ENCODE assay signal across 18 mouse cellular contexts in the genomic region with DNA sequence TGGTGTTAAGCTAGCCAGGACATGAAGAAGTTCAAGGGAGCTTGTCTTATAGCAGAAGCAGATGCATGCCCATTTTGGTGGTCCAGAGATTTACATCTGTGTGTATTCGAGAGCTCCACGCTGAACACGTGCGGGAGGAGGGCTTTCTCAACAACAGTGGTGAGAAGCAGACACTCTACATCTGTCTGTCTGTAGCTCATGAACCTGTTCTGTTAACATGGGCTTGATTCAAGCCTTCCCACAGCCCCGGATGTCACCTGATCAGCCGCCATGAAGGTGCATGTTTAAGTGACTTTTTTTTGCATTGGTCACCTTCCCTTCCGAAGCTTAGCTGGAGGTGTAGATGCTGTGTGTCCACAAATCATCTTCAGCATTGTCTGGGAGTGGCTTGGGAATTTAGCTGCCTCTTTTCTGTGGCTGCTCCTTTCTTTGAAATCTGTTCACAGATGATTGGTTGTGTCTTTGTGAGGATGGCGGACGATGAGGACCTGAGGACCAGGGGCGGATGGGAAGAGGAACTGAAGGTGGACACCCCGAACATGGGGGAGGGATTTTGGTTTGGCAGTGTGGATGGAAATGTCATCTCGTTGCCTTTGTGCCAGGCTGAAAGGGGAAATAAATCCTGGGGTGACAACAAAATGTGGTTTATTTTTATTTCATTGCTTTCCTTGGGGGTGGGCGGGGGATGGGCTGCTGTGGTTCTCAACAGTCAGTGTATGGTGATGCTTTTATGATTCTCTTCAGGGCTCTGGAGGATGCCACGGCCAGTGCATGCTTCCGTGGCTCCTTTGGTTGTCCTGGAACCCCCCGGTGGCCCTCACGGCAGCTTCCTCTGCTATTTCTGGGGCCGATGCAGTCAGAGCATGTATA. TPM values are rescaled to one million over a fixed set of nuclear protein-coding genes. Genes with fewer than 3 reads are reported as not detected.
DNase-seq lines count a peak whose midpoint lies in the region; ATAC-seq and TF ChIP-seq lines count a peak whose summit lies in the region.
"Had no signal": no experiment of that assay in that cellular context is flagged by ENCODE, and none has a peak within 500 bp of the region (broad histone marks: within the 10 kb centered on the region; RNA-seq: fewer than 3 reads in every experiment).

No protein-coding gene starts in this region.

- no peaks in the 10 kb centered on the region for H3K27me3 ChIP-seq in thymus, adult 2 months (ENCODE audit: control insufficient read depth, insufficient read depth, low read length)
- H3K27me3 ChIP-seq: hindbrain, embryonic 15.5 days; limb, embryonic 13.5 days; neural tube, embryonic 12.5 days had no signal

- no peak overlapping the region for H3K4me3 ChIP-seq in thymus, adult 2 months (ENCODE audit: control insufficient read depth, insufficient read depth, low read length)
- H3K4me3 ChIP-seq: hindbrain, embryonic 15.5 days; limb, embryonic 13.5 days; megakaryocyte, embryonic 14.5 days; neural tube, embryonic 12.5 days had no signal

- TF ChIP-seq POLR2A in thymus, adult 2 months (IDR thresholded peaks at IDR 0.05; ENCODE audit: control insufficient read depth, extremely low read depth, insufficient read depth, low read length, poor library complexity), result no peak

- WGBS in thymus, adult 2 months, result 11% methylated on average over 18 of the region's 18 CpGs

- H3K4me1 ChIP-seq in thymus, adult 2 months (replicated peaks; ENCODE audit: control insufficient read depth, insufficient read depth, low read length), result peaks cover 70% of the 10 kb centered on the region

- TF ChIP-seq CTCF in thymus, adult 2 months (IDR thresholded peaks at IDR 0.05; ENCODE audit: borderline replicate concordance, control insufficient read depth, extremely low read depth, insufficient read depth, low read length, poor library complexity), result no peak

- peak; percentile 42 for ATAC-seq in common myeloid progenitor, adult 5-6 weeks (replicated peaks; ENCODE audit: low read depth, poor library complexity, severe bottlenecking)
- ATAC-seq in monocyte, adult 5-6 weeks (replicated peaks; ENCODE audit: insufficient number of reproducible peaks, low FRiP score, low TSS enrichment, poor library complexity, severe bottlenecking), result peak; percentile 45
- ATAC-seq: forebrain, embryonic 14.5 days; midbrain, embryonic 16.5 days had no signal

- no peak for DNase-seq in thymus, adult 2 months
- no peak for DNase-seq in thymus, postnatal 10 days (ENCODE audit: low spot score in 2 of 2)
- DNase-seq in left cerebral cortex, adult 11 months (ENCODE audit: low spot score), result no peak
- DNase-seq in urinary bladder, postnatal 36 days (ENCODE audit: low spot score in 2 of 2), result no peak
- no peak for DNase-seq in adrenal gland, adult 18-20 months (ENCODE audit: low spot score in 2 of 2)
- DNase-seq: adrenal gland, postnatal 36 days; cerebellum, adult 9-11 months; kidney, adult 18-20 months; kidney, postnatal 25 days had no signal

- H3K27ac ChIP-seq in thymus, adult 2 months (ENCODE audit: control insufficient read depth, insufficient read depth, low read length), result peak overlapping the region; percentile 94
- H3K27ac ChIP-seq: hindbrain, embryonic 15.5 days; limb, embryonic 13.5 days; liver, embryonic 14.5 days; neural tube, embryonic 12.5 days had no signal

- no peaks in the 10 kb centered on the region for H3K36me3 ChIP-seq in thymus, adult 2 months (ENCODE audit: control insufficient read depth, insufficient read depth, low read length)
- H3K36me3 ChIP-seq: hindbrain, embryonic 15.5 days; limb, embryonic 13.5 days; neural tube, embryonic 12.5 days had no signal

RNA-seq across cellular contexts. Expression of gene Prkch, which starts 25.3 kb away (rescaled TPM):
- polyA plus RNA-seq in thymus, adult 2 months (2012; rRNA removed), result 43.1 and 45.5 TPM in 2 replicates
- total RNA-seq in common myeloid progenitor, adult 5-6 weeks (2017), result 15.9 and 18.0 TPM in 2 replicates
- 140 to 209 TPM (median 154 TPM) in 3 replicates for total RNA-seq in monocyte, adult 5-6 weeks (2017)
- 10 to 100 TPM; 11.0 to 12.5 TPM for total RNA-seq in adrenal gland, adult 18-20 months (2021)
